Mouse (Mus musculus): Measurements from ENCODE around the gene Gtf2h2. TPM values are rescaled to one million over a fixed set of nuclear protein-coding genes. Genes with fewer than 3 reads are reported as not detected.
"Not testable (repeated sequence)": the region's sequence is repeated elsewhere in the genome, so short reads cannot be mapped to it uniquely, and the experiment has no call there.

The Gtf2h2 gene
- polyA plus RNA-seq, 1 experiment from 2014 or later: 85.6 TPM

GRCm38 (mm10) chr13:100519162-100519561, 26.8 kb upstream of the Gtf2h2 start:
- ATAC-seq (ENCODE audit: low read depth): no peak
- H3K36me3 ChIP-seq (ENCODE audit: control insufficient read depth, insufficient read depth, low read length): no peaks in the 10 kb centered on the region
- no peaks in the 10 kb centered on the region for H3K9me3 ChIP-seq (ENCODE audit: control insufficient read depth, low read length)
- H3K4me3 ChIP-seq (ENCODE audit: low read depth, low read length): no peak overlapping the region
- 69% methylated on average over 2 of the region's 2 CpGs for WGBS
- H3K4me1 ChIP-seq (ENCODE audit: control insufficient read depth, insufficient read depth, low read length): no peaks in the 10 kb centered on the region
- no peak overlapping the region for H3K9ac ChIP-seq (replicated peaks; ENCODE audit: low read depth, low read length)
- H3K4me2 ChIP-seq (ENCODE audit: low read depth, low read length): no peak overlapping the region
- H3K27me3 ChIP-seq (ENCODE audit: control insufficient read depth, insufficient read depth, low read length): no peaks in the 10 kb centered on the region
- H3K27ac ChIP-seq (ENCODE audit: low read depth, low read length): no peak overlapping the region

- Histone ChIP-seq H3K27me3 (ENCODE audit: control insufficient read depth, insufficient read depth, low read length) (no peaks in the 10 kb centered on the region), H3K9ac (replicated peaks; ENCODE audit: low read depth, low read length) (no peak overlapping the region), H3K27ac (ENCODE audit: low read depth, low read length) (no peak overlapping the region), H3K4me3 (ENCODE audit: low read depth, low read length) (no peak overlapping the region), H3K4me2 (ENCODE audit: low read depth, low read length) (no peak overlapping the region), H3K9me3 (ENCODE audit: control insufficient read depth, low read length) (no peaks in the 10 kb centered on the region), H3K4me1 (ENCODE audit: control insufficient read depth, insufficient read depth, low read length) (no peaks in the 10 kb centered on the region), H3K36me3 (ENCODE audit: control insufficient read depth, insufficient read depth, low read length) (no peaks in the 10 kb centered on the region)
- WGBS: 76% methylated on average over 6 of the region's 6 CpGs
- no peak for ATAC-seq (ENCODE audit: low read depth)
Observed at GRCm38 (mm10) chr13:100518191-100518590, 25.8 kb upstream of the Gtf2h2 start.

- 85% methylated on average over 6 of the region's 6 CpGs for WGBS
- Histone ChIP-seq H3K27me3 (ENCODE audit: control insufficient read depth, insufficient read depth, low read length) (no peaks in the 10 kb centered on the region), H3K4me2 (ENCODE audit: low read depth, low read length) (no peak overlapping the region)
Observed at GRCm38 (mm10) chr13:100517652-100518153, 25.3 kb upstream of the Gtf2h2 start.

GRCm38 (mm10) chr13:100516213-100517105, 24.1 kb upstream of the Gtf2h2 start:
- no peak overlapping the region for H3K9ac ChIP-seq (replicated peaks; ENCODE audit: low read depth, low read length)
- H3K4me3 ChIP-seq (ENCODE audit: low read depth, low read length): no peak overlapping the region
- H3K27me3 ChIP-seq (ENCODE audit: control insufficient read depth, insufficient read depth, low read length): no peaks in the 10 kb centered on the region
- H3K4me2 ChIP-seq (ENCODE audit: low read depth, low read length): no peak overlapping the region
- no peaks in the 10 kb centered on the region for H3K9me3 ChIP-seq (ENCODE audit: control insufficient read depth, low read length)
- no peak for ATAC-seq (ENCODE audit: low read depth)
- no peaks in the 10 kb centered on the region for H3K4me1 ChIP-seq (ENCODE audit: control insufficient read depth, insufficient read depth, low read length)
- H3K36me3 ChIP-seq (ENCODE audit: control insufficient read depth, insufficient read depth, low read length): no peaks in the 10 kb centered on the region
- H3K27ac ChIP-seq (ENCODE audit: low read depth, low read length): no peak overlapping the region; the same call in 1 of the 2 replicates
- WGBS: 65% methylated on average over 12 of the region's 12 CpGs

More at GRCm38 (mm10) chr13:100517652-100518153, 25.3 kb upstream of the Gtf2h2 start:
- no peak overlapping the region for H3K27ac ChIP-seq (ENCODE audit: low read depth, low read length)
- no peak overlapping the region for H3K4me3 ChIP-seq (ENCODE audit: low read depth, low read length)
- no peaks in the 10 kb centered on the region for H3K9me3 ChIP-seq (ENCODE audit: control insufficient read depth, low read length)
- H3K36me3 ChIP-seq (ENCODE audit: control insufficient read depth, insufficient read depth, low read length): no peaks in the 10 kb centered on the region
- no peaks in the 10 kb centered on the region for H3K4me1 ChIP-seq (ENCODE audit: control insufficient read depth, insufficient read depth, low read length)
- H3K9ac ChIP-seq (replicated peaks; ENCODE audit: low read depth, low read length): no peak overlapping the region
- no peak for ATAC-seq (ENCODE audit: low read depth)

GRCm38 (mm10) chr13:100512792-100513191, 20.4 kb upstream of the Gtf2h2 start:
- no peak for ATAC-seq (ENCODE audit: low read depth)
- no peak overlapping the region for H3K4me3 ChIP-seq (ENCODE audit: low read depth, low read length)
- H3K9me3 ChIP-seq (ENCODE audit: control insufficient read depth, low read length): no peaks in the 10 kb centered on the region
- no peak overlapping the region for H3K27ac ChIP-seq (ENCODE audit: low read depth, low read length)
- no peak overlapping the region for H3K9ac ChIP-seq (replicated peaks; ENCODE audit: low read depth, low read length)
- no peaks in the 10 kb centered on the region for H3K4me1 ChIP-seq (ENCODE audit: control insufficient read depth, insufficient read depth, low read length)
- no peaks in the 10 kb centered on the region for H3K27me3 ChIP-seq (ENCODE audit: control insufficient read depth, insufficient read depth, low read length)
- H3K36me3 ChIP-seq (ENCODE audit: control insufficient read depth, insufficient read depth, low read length): no peaks in the 10 kb centered on the region
- 92% methylated on average over 2 of the region's 2 CpGs for WGBS
- H3K4me2 ChIP-seq (ENCODE audit: low read depth, low read length): no peak overlapping the region

GRCm38 (mm10) chr13:100511860-100512364, 19.5 kb upstream of the Gtf2h2 start:
- Histone ChIP-seq H3K9ac (replicated peaks; ENCODE audit: low read depth, low read length) (no peak overlapping the region), H3K4me2 (ENCODE audit: low read depth, low read length) (no peak overlapping the region), H3K27me3 (ENCODE audit: control insufficient read depth, insufficient read depth, low read length) (no peaks in the 10 kb centered on the region), H3K36me3 (ENCODE audit: control insufficient read depth, insufficient read depth, low read length) (no peaks in the 10 kb centered on the region), H3K27ac (ENCODE audit: low read depth, low read length) (no peak overlapping the region), H3K4me1 (ENCODE audit: control insufficient read depth, insufficient read depth, low read length) (no peaks in the 10 kb centered on the region), H3K9me3 (ENCODE audit: control insufficient read depth, low read length) (no peaks in the 10 kb centered on the region), H3K4me3 (ENCODE audit: low read depth, low read length) (no peak overlapping the region)
- no peak for ATAC-seq (ENCODE audit: low read depth)
- 82% methylated on average over 4 of the region's 4 CpGs for WGBS

- no peak overlapping the region for H3K9ac ChIP-seq (replicated peaks; ENCODE audit: low read depth, low read length)
- no peaks in the 10 kb centered on the region for H3K36me3 ChIP-seq (ENCODE audit: control insufficient read depth, insufficient read depth, low read length)
- no peak for ATAC-seq (ENCODE audit: low read depth)
- no peaks in the 10 kb centered on the region for H3K4me1 ChIP-seq (ENCODE audit: control insufficient read depth, insufficient read depth, low read length)
- H3K4me3 ChIP-seq (ENCODE audit: low read depth, low read length): no peak overlapping the region
- 79% methylated on average over 7 of the region's 7 CpGs for WGBS
- H3K4me2 ChIP-seq (ENCODE audit: low read depth, low read length): no peak overlapping the region
- H3K27me3 ChIP-seq (ENCODE audit: control insufficient read depth, insufficient read depth, low read length): no peaks in the 10 kb centered on the region
- H3K9me3 ChIP-seq (ENCODE audit: control insufficient read depth, low read length): no peaks in the 10 kb centered on the region
- no peak overlapping the region for H3K27ac ChIP-seq (ENCODE audit: low read depth, low read length)
Observed at GRCm38 (mm10) chr13:100511146-100511859, 18.9 kb upstream of the Gtf2h2 start.

GRCm38 (mm10) chr13:100499625-100500024, 7.2 kb upstream of the Gtf2h2 start:
- H3K36me3 ChIP-seq (ENCODE audit: control insufficient read depth, insufficient read depth, low read length); H3K9me3 ChIP-seq (ENCODE audit: control insufficient read depth, low read length); H3K4me2 ChIP-seq (ENCODE audit: low read depth, low read length); H3K27me3 ChIP-seq (ENCODE audit: control insufficient read depth, insufficient read depth, low read length); H3K27ac ChIP-seq (ENCODE audit: low read depth, low read length); H3K4me3 ChIP-seq (ENCODE audit: low read depth, low read length); ATAC-seq (ENCODE audit: low read depth); H3K4me1 ChIP-seq (ENCODE audit: control insufficient read depth, insufficient read depth, low read length); H3K9ac ChIP-seq (replicated peaks; ENCODE audit: low read depth, low read length): not testable (repeated sequence)

GRCm38 (mm10) chr13:100495337-100495736, 3.0 kb upstream of the Gtf2h2 start:
- H3K27ac ChIP-seq (ENCODE audit: low read depth, low read length): no peak overlapping the region
- no peaks in the 10 kb centered on the region for H3K9me3 ChIP-seq (ENCODE audit: control insufficient read depth, low read length)
- H3K4me3 ChIP-seq (ENCODE audit: low read depth, low read length): no peak overlapping the region
- ATAC-seq (ENCODE audit: low read depth): no peak
- no peaks in the 10 kb centered on the region for H3K36me3 ChIP-seq (ENCODE audit: control insufficient read depth, insufficient read depth, low read length)
- H3K4me2 ChIP-seq (ENCODE audit: low read depth, low read length): no peak overlapping the region
- WGBS: 87% methylated on average over 4 of the region's 4 CpGs
- no peak overlapping the region for H3K9ac ChIP-seq (replicated peaks; ENCODE audit: low read depth, low read length)
- no peaks in the 10 kb centered on the region for H3K27me3 ChIP-seq (ENCODE audit: control insufficient read depth, insufficient read depth, low read length)
- H3K4me1 ChIP-seq (ENCODE audit: control insufficient read depth, insufficient read depth, low read length): peaks cover 6% of the 10 kb centered on the region
